Mouse (Mus musculus) CD4-positive, CD25-positive, alpha-beta regulatory T cell (primary cell): ENCODE data around the gene Pdcd5. TPM values are rescaled to one million over a fixed set of nuclear protein-coding genes. Genes with fewer than 3 reads are reported as not detected.

Experiments used
- polyA plus RNA-seq: library from polyadenylated mRNA; unstranded; fragments of 100-300 nt; shearing (Covaris generic); gene quantifications from one replicate; pipeline ENCODE4 v1.2.1, GENCODE M21; 2017

The Pdcd5 gene
- 82.2 TPM for polyA plus RNA-seq

DNA sequence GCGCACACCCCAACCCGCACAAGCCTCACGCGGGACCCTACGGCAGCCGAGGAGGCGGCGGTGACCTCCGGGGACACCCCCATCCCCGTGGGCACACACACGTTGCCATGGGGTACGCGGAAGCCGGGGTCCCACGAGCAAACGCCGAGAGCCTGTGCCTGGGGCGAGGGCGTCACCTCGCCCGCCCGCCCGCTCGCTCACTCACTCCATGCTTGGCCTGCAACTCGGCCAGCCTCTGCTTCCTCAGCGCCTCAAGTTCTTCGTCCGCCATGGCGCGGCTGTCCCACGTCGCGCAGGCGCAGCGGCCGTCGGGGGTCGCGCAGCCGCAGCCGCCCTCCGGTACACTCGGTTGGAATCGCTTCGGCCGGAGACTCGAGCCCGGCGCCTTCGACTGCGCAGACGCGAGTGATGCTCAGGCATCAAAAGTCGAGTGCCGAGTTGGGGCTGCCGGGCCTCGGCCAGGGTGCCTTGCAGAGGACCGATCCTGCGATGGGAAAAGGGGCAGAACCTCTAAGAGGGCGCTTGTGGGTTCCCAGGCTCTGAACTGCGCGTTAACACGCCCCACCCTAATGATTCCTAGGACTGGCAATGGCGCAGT, at the start of gene Pdcd5:
Pdcd5 (minus strand) TSS at position 421 of the 598 bp plus-strand sequence.

Other genes starting within 250 kb of the Pdcd5 start
- not detected for gene Slc7a9, start 198.7 kb downstream of the Pdcd5 start, polyA plus RNA-seq
- gene Tdrd12, start 109.8 kb downstream of the Pdcd5 start, polyA plus RNA-seq, result not detected
- gene Nudt19, start 91.2 kb downstream of the Pdcd5 start, polyA plus RNA-seq, result 58.9 TPM
- 0.05 TPM for gene Rgs9bp, start 61.9 kb downstream of the Pdcd5 start, polyA plus RNA-seq
- gene Ankrd27, start 61.3 kb downstream of the Pdcd5 start, polyA plus RNA-seq, result 57.9 TPM
- 44.5 TPM for gene Dpy19l3, start 106.9 kb upstream of the Pdcd5 start, polyA plus RNA-seq
- gene Zfp507, start 155.5 kb upstream of the Pdcd5 start, polyA plus RNA-seq, result 25.4 TPM